In the genomic region with DNA sequence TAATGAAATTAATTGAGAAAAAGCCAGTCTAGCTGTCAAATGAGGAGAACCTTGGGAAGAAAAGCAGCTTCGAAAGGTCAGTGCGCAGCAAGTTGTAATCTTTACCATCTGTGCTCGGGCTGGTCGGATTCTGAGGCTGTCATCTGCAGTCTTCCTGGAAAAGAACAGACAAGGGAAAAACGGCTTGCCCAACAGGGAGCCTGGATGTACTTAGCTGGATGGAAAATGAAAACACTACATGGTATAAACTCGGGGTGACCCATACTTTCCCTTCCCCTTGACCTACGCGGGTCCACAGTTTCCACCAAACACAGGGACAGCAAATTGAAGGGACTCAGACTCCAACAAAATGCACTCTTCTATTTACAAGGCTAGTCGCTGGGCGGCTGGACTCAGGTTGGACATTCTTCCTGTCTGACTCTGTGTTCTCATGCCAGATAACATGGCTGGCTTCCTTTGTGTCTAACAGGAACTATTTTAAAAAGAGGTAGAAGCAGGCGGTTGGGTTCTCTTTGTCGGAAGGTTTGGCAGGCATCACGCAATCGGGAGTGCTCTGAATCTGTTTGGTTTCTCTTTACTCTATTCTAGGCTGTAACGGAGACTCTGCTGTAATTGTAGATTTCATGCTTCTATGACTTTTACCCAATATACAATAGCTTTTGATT, we compare ENCODE assay signal across 8 mouse cellular contexts.
DNase-seq lines count a peak whose midpoint lies in the region; ATAC-seq and TF ChIP-seq lines count a peak whose summit lies in the region.

No protein-coding gene starts in this region.

- no peaks in the 10 kb centered on the region for H3K36me3 ChIP-seq in heart, embryonic 10.5 days
- no peaks in the 10 kb centered on the region for H3K36me3 ChIP-seq in embryonic facial prominence, embryonic 13.5 days
- no peaks in the 10 kb centered on the region for H3K36me3 ChIP-seq in lung, postnatal 0 days (ENCODE audit: insufficient read depth, low read length)
- H3K36me3 ChIP-seq in midbrain, embryonic 14.5 days (ENCODE audit: control insufficient read depth, insufficient read depth, low read length), result no peaks in the 10 kb centered on the region
- H3K36me3 ChIP-seq in intestine, embryonic 15.5 days, result no peaks in the 10 kb centered on the region

- no peaks in the 10 kb centered on the region for H3K27me3 ChIP-seq in heart, embryonic 10.5 days (ENCODE audit: insufficient read depth, poor library complexity, severe bottlenecking)
- H3K27me3 ChIP-seq in embryonic facial prominence, embryonic 13.5 days, result no peaks in the 10 kb centered on the region
- H3K27me3 ChIP-seq in lung, postnatal 0 days (replicated peaks; ENCODE audit: insufficient read depth, low read length), result no peaks in the 10 kb centered on the region
- no peaks in the 10 kb centered on the region for H3K27me3 ChIP-seq in midbrain, embryonic 14.5 days (ENCODE audit: control insufficient read depth, insufficient read depth, low read length)
- no peaks in the 10 kb centered on the region for H3K27me3 ChIP-seq in intestine, embryonic 15.5 days (replicated peaks)

- no peaks in the 10 kb centered on the region for H3K4me1 ChIP-seq in heart, embryonic 10.5 days
- H3K4me1 ChIP-seq in embryonic facial prominence, embryonic 13.5 days, result peaks cover 9% of the 10 kb centered on the region; the same call in 1 of the 2 replicates
- H3K4me1 ChIP-seq in lung, postnatal 0 days (ENCODE audit: insufficient read depth, low read depth, low read length), result no peaks in the 10 kb centered on the region
- no peaks in the 10 kb centered on the region for H3K4me1 ChIP-seq in midbrain, embryonic 14.5 days (ENCODE audit: control insufficient read depth, insufficient read depth, low read length)
- H3K4me1 ChIP-seq in intestine, embryonic 15.5 days (replicated peaks), result no peaks in the 10 kb centered on the region

- peak; percentile 84 for ATAC-seq in cerebellum, adult (ENCODE audit: insufficient number of reproducible peaks, low FRiP score, low TSS enrichment)
- ATAC-seq in embryonic facial prominence, embryonic 13.5 days (ENCODE audit: insufficient number of reproducible peaks, insufficient read depth, low FRiP score, low TSS enrichment, low read depth), result no peak
- ATAC-seq in lung, postnatal 0 days, result no peak
- ATAC-seq in midbrain, embryonic 14.5 days (ENCODE audit: low FRiP score, low TSS enrichment), result no peak
- no peak for ATAC-seq in intestine, embryonic 15.5 days

- no peak for TF ChIP-seq CTCF in lung, postnatal 0 days (IDR thresholded peaks at IDR 0.05)

- H3K9ac ChIP-seq in embryonic facial prominence, embryonic 13.5 days, result peak overlapping the region; percentile 61
- H3K9ac ChIP-seq in lung, postnatal 0 days (replicated peaks; ENCODE audit: low read depth), result no peak overlapping the region
- H3K9ac ChIP-seq in midbrain, embryonic 14.5 days (replicated peaks; ENCODE audit: low read length), result no peak overlapping the region
- H3K9ac ChIP-seq in intestine, embryonic 15.5 days, result no peak overlapping the region

- H3K27ac ChIP-seq in heart, embryonic 10.5 days, result 0 out of 2 replicates have a peak overlapping the region, but pooled peaks have one; percentile 30
- peak overlapping the region; percentile 51 for H3K27ac ChIP-seq in embryonic facial prominence, embryonic 13.5 days
- no peak overlapping the region for H3K27ac ChIP-seq in lung, postnatal 0 days (ENCODE audit: low read length)
- H3K27ac ChIP-seq in midbrain, embryonic 14.5 days (replicated peaks; ENCODE audit: low read depth, low read length), result no peak overlapping the region
- no peak overlapping the region for H3K27ac ChIP-seq in intestine, embryonic 15.5 days

- no peak overlapping the region for H3K4me3 ChIP-seq in heart, embryonic 10.5 days
- H3K4me3 ChIP-seq in embryonic facial prominence, embryonic 13.5 days, result peak overlapping the region; percentile 35
- H3K4me3 ChIP-seq in lung, postnatal 0 days (ENCODE audit: low read depth, low read length), result no peak overlapping the region
- H3K4me3 ChIP-seq in midbrain, embryonic 14.5 days (replicated peaks; ENCODE audit: low read depth, low read length), result no peak overlapping the region
- H3K4me3 ChIP-seq in intestine, embryonic 15.5 days (replicated peaks), result no peak overlapping the region

- no peaks in the 10 kb centered on the region for H3K9me3 ChIP-seq in heart, embryonic 10.5 days
- no peaks in the 10 kb centered on the region for H3K9me3 ChIP-seq in embryonic facial prominence, embryonic 13.5 days
- no peaks in the 10 kb centered on the region for H3K9me3 ChIP-seq in lung, postnatal 0 days (ENCODE audit: low read length)
- H3K9me3 ChIP-seq in midbrain, embryonic 14.5 days (ENCODE audit: control insufficient read depth, low read length), result no peaks in the 10 kb centered on the region
- no peaks in the 10 kb centered on the region for H3K9me3 ChIP-seq in intestine, embryonic 15.5 days

- no peak for TF ChIP-seq EP300 in lung, postnatal 0 days (IDR thresholded peaks at IDR 0.05)

- 70% methylated on average over 15 of the region's 15 CpGs for WGBS in heart, embryonic 10.5 days
- 24% methylated on average over 15 of the region's 15 CpGs for WGBS in embryonic facial prominence, embryonic 13.5 days
- WGBS in lung, postnatal 0 days, result 72% methylated on average over 15 of the region's 15 CpGs
- 83% methylated on average over 15 of the region's 15 CpGs for WGBS in midbrain, embryonic 14.5 days
- 62% methylated on average over 15 of the region's 15 CpGs for WGBS in intestine, embryonic 15.5 days

- no peak for DNase-seq in heart, embryonic 10.5 days (ENCODE audit: low spot score)
- DNase-seq in heart, postnatal 25 days (ENCODE audit: low spot score), result no peak
- DNase-seq in layer of hippocampus, adult 9-11 months, result peak; percentile 12
- DNase-seq in lung, postnatal 0 days (ENCODE audit: low spot score), result no peak
- DNase-seq in midbrain, embryonic 14.5 days, result no peak

- peak overlapping the region; percentile 63 for H3K4me2 ChIP-seq in embryonic facial prominence, embryonic 13.5 days
- no peak overlapping the region for H3K4me2 ChIP-seq in lung, postnatal 0 days (replicated peaks; ENCODE audit: low read depth, low read length)
- H3K4me2 ChIP-seq in midbrain, embryonic 14.5 days (ENCODE audit: low read length), result no peak overlapping the region
- no peak overlapping the region for H3K4me2 ChIP-seq in intestine, embryonic 15.5 days (replicated peaks)

- intact Hi-C loops in heart, postnatal 25 days (cut with DNase I), result no loop called here

Comparison
In these comparisons a context has a peak if more than half of its experiments do, and no peak if none do; other contexts are left out.
1. H3K27ac ChIP-seq: peak in heart, embryonic 10.5 days (single experiment) and embryonic facial prominence, embryonic 13.5 days (single experiment); none in lung, postnatal 0 days (single experiment), midbrain, embryonic 14.5 days (single experiment) and intestine, embryonic 15.5 days (single experiment).